Mouse (Mus musculus) hematopoietic stem cell, adult 5-6 weeks (primary cell): ENCODE results near the gene Pik3c2b. TPM values are rescaled to one million over a fixed set of nuclear protein-coding genes. Genes with fewer than 3 reads are reported as not detected.
A peak's percentile ranks its signal among the peaks of the same experiment; 100 is the strongest.

Experiments used
- ATAC-seq, 2 experiments: fragments of 125-278 bp in 1 of 2; replicated peaks in 1 of 2; 2 replicates each; pipeline ENCODE4 v1.8.0; 2016 to 2017; ENCODE audit warnings: inconsistent platforms in 2 of 2, mild to moderate bottlenecking in 2 of 2, moderate number of reproducible peaks in 2 of 2, low read depth in 1 of 2, moderate TSS enrichment in 1 of 2; ENCODE audit not compliant: low FRiP score in 2 of 2, poor library complexity in 2 of 2, severe bottlenecking in 2 of 2, insufficient read depth in 1 of 2, low TSS enrichment in 1 of 2
- total RNA-seq: library from RNA; stranded (forward); fragments of 172-1452, 232-1000 nt; gene quantifications from 2 replicates; pipeline ENCODE4 v1.2.3, GENCODE M21; 2017

The Pik3c2b gene
- total RNA-seq, 1 experiment from 2014 or later, result 4.4 TPM

GRCm38 (mm10) chr1:133059592-133059991 is 14.1 kb downstream of the Pik3c2b start:
- 0 out of 4 replicates have a peak, but pooled peaks of 1 of the 2 experiments have one; percentile 13 for ATAC-seq

GRCm38 (mm10) chr1:133060681-133061080 is 15.2 kb downstream of the Pik3c2b start:
- no peak for ATAC-seq

DNA sequence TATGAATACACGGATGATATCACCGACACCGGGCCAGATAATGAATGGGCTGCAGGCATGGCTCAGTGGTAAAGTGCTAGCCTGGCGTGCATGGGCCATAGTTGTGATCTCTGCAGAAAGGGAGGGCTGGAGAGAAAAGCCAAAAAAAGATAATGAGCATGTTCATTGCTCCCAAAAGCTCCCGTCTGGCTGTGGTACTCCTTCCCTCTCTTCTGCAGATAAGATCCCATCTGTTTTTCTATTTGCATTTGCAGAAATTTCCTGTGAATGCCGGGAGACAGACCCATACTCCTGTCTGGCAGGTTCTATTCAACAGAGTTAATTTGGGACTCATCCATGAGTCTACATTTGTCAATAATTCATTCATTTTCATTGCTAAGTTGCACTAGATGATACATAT is 17.7 kb downstream of the Pik3c2b start:
- ATAC-seq, result no peak

DNA sequence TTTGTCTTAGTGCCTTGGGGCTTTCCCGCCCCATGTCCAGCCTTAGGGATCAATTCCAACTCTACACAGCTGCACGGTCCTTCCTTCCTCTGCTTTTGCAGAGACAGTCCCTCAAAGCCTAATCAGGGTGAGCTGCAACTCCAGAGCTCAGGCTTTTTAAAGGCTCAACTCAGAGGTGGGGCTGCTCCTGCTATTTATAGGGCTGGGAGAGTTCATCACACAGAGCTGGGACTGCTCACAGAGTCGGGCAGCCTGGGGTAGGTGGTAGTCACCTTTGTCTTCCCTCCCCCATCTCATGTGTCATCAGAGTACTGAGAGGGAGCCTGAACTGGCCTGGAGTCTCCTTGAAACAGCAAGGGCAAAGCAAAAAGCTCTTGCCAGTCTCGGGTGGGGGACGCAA is 22.8 kb downstream of the Pik3c2b start:
- no peak for ATAC-seq

- no peak for ATAC-seq
These were observed 23.3 kb downstream of the Pik3c2b start for GRCm38 (mm10) chr1:133068669-133069274.

- no peak for ATAC-seq
These were observed 24.0 kb downstream of the Pik3c2b start for GRCm38 (mm10) chr1:133069275-133070120.

DNA sequence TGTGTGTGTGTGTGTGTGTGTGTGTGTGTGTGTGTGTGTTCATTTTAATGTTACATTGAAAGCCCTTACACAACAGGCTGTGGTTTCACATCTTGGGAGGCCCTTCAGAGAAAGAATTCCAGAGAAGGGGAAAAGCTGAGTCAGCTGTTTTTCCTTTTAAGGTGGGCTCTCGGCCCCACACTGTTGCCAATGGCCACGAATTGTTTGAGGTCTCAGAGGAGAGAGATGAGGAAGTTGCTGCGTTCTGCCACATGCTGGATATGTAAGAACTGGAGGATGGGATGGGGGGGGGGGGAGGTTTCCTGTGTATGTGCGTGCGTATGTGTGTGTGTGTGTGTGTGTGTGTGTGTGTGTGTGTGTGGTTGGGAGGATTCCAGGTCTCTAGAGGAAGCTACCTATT is 24.7 kb downstream of the Pik3c2b start:
- ATAC-seq, result peak; percentile 48 to 55; a peak in 2 of 4 replicates

GRCm38 (mm10) chr1:133071666-133072381 is 26.4 kb downstream of the Pik3c2b start:
- ATAC-seq, result no peak

- ATAC-seq, result peak; percentile 73
These were observed 27.9 kb downstream of the Pik3c2b start for GRCm38 (mm10) chr1:133073327-133073856.

GRCm38 (mm10) chr1:133074541-133074940 is 29.1 kb downstream of the Pik3c2b start:
- ATAC-seq, result no peak

DNA sequence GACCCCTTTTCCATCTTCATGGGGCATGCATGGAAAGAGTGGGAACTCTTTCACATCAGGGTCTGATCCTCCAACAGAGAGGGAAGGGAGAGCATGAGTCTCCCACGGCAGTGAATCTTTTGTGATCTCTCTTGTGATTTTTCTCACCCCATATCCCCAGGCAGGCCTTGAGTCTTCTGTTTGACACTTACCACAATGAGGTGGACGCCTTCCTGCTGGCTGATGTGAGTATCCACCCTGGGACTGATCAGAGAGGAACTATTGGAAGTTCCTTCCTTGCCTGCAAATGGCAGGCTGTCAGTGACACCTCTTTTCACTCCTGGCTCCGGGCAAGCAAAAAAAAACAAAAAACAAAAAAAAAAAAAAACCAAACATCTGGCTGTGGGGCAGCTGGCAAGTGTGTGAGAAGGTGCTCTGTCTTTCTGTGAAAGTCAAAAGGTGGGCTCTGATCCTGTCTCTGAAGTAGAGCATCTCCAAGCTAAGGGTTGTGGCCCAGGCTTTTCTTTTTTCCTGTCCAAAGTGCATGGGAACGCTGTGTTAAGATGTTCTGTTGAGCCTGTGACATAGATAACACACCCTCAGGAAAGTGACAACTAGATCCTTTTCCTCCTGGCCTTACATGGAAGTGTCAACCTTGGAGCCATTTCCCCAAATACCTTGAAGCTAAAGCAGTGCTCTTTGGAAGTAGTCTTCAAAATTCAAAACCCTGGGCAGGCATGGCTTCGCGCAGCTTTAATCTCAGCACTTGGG is 30.4 kb downstream of the Pik3c2b start:
- no peak for ATAC-seq

DNA sequence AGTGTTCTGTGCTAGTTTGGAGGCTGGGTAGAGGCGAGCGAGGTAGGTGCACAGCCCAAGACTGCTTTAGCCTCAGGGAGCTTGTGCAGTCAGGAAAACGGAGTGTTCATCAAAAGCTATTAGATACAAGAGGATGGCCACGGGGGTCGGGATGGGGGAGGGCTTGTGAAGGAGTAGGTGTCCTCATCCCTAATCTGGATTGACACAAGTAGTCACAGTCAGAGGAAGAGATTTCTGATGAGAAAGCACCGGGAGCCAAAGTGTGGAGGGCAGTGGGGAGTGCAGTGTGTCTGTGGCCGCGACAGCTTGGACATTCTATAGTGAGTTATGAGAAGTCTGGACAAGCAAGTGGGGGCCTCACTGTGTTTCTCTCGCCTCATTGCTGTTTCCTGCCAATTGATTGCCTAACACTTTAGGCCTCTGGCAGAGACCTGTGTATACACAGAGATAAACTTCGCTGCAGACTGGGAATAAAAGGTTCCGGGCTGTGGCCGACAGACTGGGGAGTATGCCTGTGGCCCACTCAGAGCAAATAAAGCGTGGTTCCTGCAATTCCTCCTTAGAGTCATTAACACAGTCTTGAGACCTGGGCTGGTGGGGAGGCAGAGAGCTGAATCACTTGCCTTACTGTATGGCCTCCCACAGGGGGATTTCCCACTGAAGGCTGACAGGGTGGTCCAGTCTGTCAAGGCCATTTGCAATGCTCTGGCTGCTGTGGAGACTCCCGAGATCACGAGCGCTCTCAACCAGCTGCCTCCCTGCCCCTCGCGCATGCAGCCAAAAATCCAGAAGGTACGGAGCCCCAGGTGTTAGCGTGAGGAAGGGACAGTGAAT is 31.4 kb downstream of the Pik3c2b start:
- no peak for ATAC-seq

DNA sequence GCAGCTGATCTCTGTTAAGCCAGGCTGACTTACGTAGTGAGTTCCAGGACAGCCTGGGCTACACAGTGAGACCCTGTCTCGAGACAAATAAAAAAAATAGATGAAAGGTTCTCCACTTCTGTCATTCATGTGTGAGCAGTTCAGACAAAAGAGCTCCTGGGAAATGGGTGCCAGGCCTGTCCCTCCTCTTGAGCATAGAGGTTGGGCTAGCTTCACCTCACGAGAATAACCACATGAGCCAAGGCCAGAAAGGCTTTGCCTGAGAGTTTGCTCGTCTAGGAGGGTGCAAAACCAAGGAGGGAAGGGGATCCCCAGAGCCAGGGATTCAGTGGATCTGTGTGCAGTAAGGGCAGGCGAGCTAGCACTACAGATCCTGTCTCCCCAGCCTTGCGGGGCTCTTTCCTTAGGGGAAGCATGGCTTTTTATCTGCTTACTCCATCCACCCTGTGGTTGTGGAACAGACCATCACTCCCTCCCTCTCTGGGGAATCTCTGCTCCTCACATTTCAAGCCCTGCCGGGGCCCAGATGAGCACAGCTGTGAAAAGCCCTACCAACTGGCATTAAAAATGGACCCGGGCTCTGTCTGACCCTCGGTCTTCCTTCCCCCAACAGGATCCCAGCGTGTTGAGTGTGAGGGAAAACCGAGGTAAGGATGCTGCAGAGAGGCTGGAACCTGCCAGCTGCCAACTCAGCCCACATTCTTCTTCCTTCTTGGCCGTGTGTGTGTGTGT is 32.3 kb downstream of the Pik3c2b start:
- no peak for ATAC-seq

DNA sequence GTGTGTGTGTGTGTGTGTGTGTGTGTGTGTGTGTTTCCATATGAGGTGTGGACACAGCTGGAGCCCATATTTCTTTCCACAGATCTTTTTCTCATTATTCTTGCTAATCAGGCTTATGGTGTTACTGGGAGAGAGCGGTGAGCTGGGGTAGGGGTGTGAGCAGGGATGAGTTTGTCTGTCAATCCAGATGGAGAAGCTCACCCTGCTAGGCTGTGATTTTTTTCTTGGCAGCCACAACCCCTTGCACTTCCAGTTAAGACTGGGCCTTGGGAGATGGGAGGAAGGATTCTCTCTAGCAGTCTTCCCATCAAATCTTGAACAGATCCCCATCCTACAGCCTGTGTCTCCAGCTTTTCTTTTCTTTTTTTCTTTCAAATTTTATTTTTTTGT is 32.9 kb downstream of the Pik3c2b start:
- no peak for ATAC-seq

DNA sequence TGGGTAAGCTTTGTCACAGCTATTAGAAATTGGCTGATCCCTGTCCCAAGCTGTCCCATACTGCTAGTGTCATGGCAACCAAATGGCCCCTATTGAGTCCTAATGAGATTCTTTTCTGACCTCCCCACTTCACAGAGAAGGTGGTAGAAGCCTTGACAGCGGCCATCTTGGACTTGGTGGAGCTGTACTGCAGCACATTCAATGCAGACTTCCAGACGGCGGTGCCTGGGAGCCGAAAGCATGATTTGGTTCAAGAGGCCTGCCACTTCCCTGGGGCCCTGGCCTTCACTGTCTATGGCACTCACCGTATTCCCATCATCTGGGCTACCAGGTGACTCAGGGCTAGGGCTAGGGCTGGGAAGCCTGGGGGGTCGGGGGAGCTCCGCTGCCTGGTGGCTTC is 34.0 kb downstream of the Pik3c2b start:
- ATAC-seq, result no peak

DNA sequence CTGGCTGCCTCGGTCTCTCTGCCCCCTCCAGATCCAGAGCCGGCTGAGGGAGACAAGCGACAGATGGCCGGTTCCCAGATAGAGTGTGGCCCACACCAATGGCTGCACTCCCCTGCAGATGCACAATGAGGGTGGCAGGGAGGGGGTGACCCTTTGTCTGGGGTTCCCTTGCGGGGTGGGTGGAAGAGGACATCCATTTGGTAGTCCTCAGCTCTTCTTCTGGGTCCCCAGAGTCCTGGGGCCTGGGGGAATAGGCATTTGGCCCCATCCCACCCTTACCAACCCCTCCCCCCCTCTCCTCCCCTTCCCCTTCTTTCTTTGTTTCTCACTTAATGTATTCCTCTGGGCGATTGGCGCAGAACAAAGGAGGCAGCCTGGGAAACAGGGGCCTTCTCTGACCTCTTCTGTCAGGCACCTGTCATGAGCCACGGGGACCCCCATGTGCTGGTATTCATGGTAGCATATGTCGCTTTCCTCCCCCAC is 34.7 kb downstream of the Pik3c2b start:
- no peak for ATAC-seq
